Mouse (Mus musculus): ENCODE measurements around the gene Camta1. TPM values are rescaled to one million over a fixed set of nuclear protein-coding genes. Genes with fewer than 3 reads are reported as not detected.

Camta1 gene
- polyA plus RNA-seq, 1 experiment, result 10.3 TPM

GRCm38 (mm10) chr4:151152010-151152409 is 709.7 kb downstream of the Camta1 start:
- DNase-seq (ENCODE audit: low read depth), result no peak

- no peak for DNase-seq (ENCODE audit: low read depth)
Observed at GRCm38 (mm10) chr4:151150842-151151241, 710.8 kb downstream of the Camta1 start.

- DNase-seq (ENCODE audit: low read depth), result no peak
Observed at GRCm38 (mm10) chr4:151150115-151150514, 711.6 kb downstream of the Camta1 start.

- no peak for DNase-seq (ENCODE audit: low read depth)
Observed at GRCm38 (mm10) chr4:151147541-151147940, 714.1 kb downstream of the Camta1 start.

GRCm38 (mm10) chr4:151144121-151144520 is 717.6 kb downstream of the Camta1 start:
- no peak for DNase-seq (ENCODE audit: low read depth)

- DNase-seq (ENCODE audit: low read depth), result no peak
Observed at GRCm38 (mm10) chr4:151141196-151141880, 720.3 kb downstream of the Camta1 start.

- DNase-seq (ENCODE audit: low read depth), result no peak
Observed at GRCm38 (mm10) chr4:151140368-151140982, 721.2 kb downstream of the Camta1 start.

GRCm38 (mm10) chr4:151139053-151139840 is 722.4 kb downstream of the Camta1 start:
- DNase-seq (ENCODE audit: low read depth), result no peak

- DNase-seq (ENCODE audit: low read depth), result no peak
Observed at GRCm38 (mm10) chr4:151138586-151138985, 723.1 kb downstream of the Camta1 start.

- DNase-seq (ENCODE audit: low read depth), result no peak
Observed at GRCm38 (mm10) chr4:151138135-151138534, 723.5 kb downstream of the Camta1 start.

GRCm38 (mm10) chr4:151137701-151138100 is 724.0 kb downstream of the Camta1 start:
- DNase-seq (ENCODE audit: low read depth), result no peak

GRCm38 (mm10) chr4:151135491-151135890 is 726.2 kb downstream of the Camta1 start:
- DNase-seq (ENCODE audit: low read depth), result no peak

- DNase-seq (ENCODE audit: low read depth), result no peak
Observed at GRCm38 (mm10) chr4:151133760-151134159, 727.9 kb downstream of the Camta1 start.

- no peak for DNase-seq (ENCODE audit: low read depth)
Observed at GRCm38 (mm10) chr4:151132493-151132892, 729.2 kb downstream of the Camta1 start.

- DNase-seq (ENCODE audit: low read depth), result no peak
Observed at GRCm38 (mm10) chr4:151130756-151131490, 730.8 kb downstream of the Camta1 start.

- DNase-seq (ENCODE audit: low read depth), result no peak
Observed at GRCm38 (mm10) chr4:151129725-151130557, 731.7 kb downstream of the Camta1 start.

- DNase-seq (ENCODE audit: low read depth), result no peak
Observed at GRCm38 (mm10) chr4:151128641-151129541, 732.8 kb downstream of the Camta1 start.

- no peak for DNase-seq (ENCODE audit: low read depth)
Observed at GRCm38 (mm10) chr4:151127636-151128548, 733.8 kb downstream of the Camta1 start.

GRCm38 (mm10) chr4:151118883-151119282 is 742.8 kb downstream of the Camta1 start:
- DNase-seq (ENCODE audit: low read depth), result no peak
